In the genomic region with DNA sequence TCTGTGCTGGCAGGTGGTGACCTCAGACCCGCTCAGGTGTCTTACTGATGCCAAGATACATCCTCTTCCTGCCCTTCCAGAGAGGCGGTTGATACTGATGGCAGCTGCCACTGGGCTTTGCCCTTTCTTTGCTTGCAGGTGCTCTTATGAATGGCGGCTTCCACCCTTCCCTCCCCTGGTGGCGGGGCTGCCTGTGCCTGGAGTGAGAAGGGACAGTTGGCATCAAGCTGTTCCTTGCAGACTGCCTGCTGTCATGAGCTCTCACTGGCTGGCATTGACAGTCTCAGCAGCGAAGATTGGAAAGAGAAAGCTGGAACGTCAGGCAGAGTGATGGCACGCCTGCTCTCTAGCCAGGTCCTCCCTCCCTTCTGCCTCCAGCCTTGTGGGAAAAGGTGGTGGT, we compare ENCODE assay signal across 8 mouse cellular contexts.
DNase-seq lines count a peak whose midpoint lies in the region; ATAC-seq and TF ChIP-seq lines count a peak whose summit lies in the region.
"Had no signal": no experiment of that assay in that cellular context is flagged by ENCODE, and none has a peak within 500 bp of the region (broad histone marks: within the 10 kb centered on the region; RNA-seq: fewer than 3 reads in every experiment).

No protein-coding gene starts in this region.

- no peaks in the 10 kb centered on the region for H3K9me3 ChIP-seq in lung, embryonic 16.5 days (ENCODE audit: control insufficient read depth, low read length)

- no peaks in the 10 kb centered on the region for H3K36me3 ChIP-seq in lung, embryonic 16.5 days (ENCODE audit: control insufficient read depth, insufficient read depth, low read length)

- H3K4me2 ChIP-seq in lung, embryonic 16.5 days (ENCODE audit: low read depth, low read length) = peak overlapping the region; percentile 45

- TF ChIP-seq CTCF in cortical plate, adult 2 months (IDR thresholded peaks at IDR 0.05; ENCODE audit: extremely low read depth, insufficient read depth, low read length) = no peak

- DNase-seq in lung, postnatal 14 days = no peak
- DNase-seq in layer of hippocampus, postnatal 14 days (ENCODE audit: low spot score in 2 of 2) = peak; percentile 72 to 87
- DNase-seq in thymus, adult 18-20 months = peak; percentile 35 to 50
- no peak for DNase-seq in spleen, postnatal 14 days (ENCODE audit: low spot score in 2 of 2)
- no peak for DNase-seq in adrenal gland, postnatal 14 days

- peak overlapping the region; percentile 40; the same call in 1 of the 2 replicates for H3K9ac ChIP-seq in lung, embryonic 16.5 days (ENCODE audit: low read length)

- no peak overlapping the region for H3K4me3 ChIP-seq in lung, embryonic 16.5 days (ENCODE audit: low read length)
- H3K4me3 ChIP-seq in cortical plate, adult 2 months (ENCODE audit: insufficient read depth, low read length) = no peak overlapping the region

- peak overlapping the region; percentile 87 for H3K27ac ChIP-seq in lung, embryonic 16.5 days (ENCODE audit: low read length)
- H3K27ac ChIP-seq in cortical plate, adult 2 months (ENCODE audit: insufficient read depth, low read length) = no peak overlapping the region

- TF ChIP-seq POLR2A in cortical plate, adult 2 months (IDR thresholded peaks at IDR 0.05; ENCODE audit: extremely low read depth, insufficient read depth, low read length) = 0 out of 2 replicates have a peak, but pooled peaks have one; percentile 21

- H3K27me3 ChIP-seq in lung, embryonic 16.5 days (ENCODE audit: control insufficient read depth, insufficient read depth, low read depth, low read length) = no peaks in the 10 kb centered on the region
- H3K27me3 ChIP-seq: Patski had no signal

- peaks cover 29% of the 10 kb centered on the region for H3K4me1 ChIP-seq in lung, embryonic 16.5 days (replicated peaks; ENCODE audit: control insufficient read depth, insufficient read depth, low read length)
- peaks cover 18% of the 10 kb centered on the region; the same call in 1 of the 2 replicates for H3K4me1 ChIP-seq in cortical plate, adult 2 months (ENCODE audit: control insufficient read depth, insufficient read depth, low read length)

- 49% methylated on average over 7 of the region's 7 CpGs for WGBS in lung, embryonic 16.5 days

- ATAC-seq in lung, embryonic 16.5 days (ENCODE audit: low read depth) = peak; percentile 0; the same call in 1 of the 2 replicates
- ATAC-seq: Patski had no signal

Comparison
In these comparisons a context has a peak if more than half of its experiments do, and no peak if none do; other contexts are left out.
1. DNase-seq: peak in layer of hippocampus, postnatal 14 days (2 of 2) and thymus, adult 18-20 months (2 of 2); none in lung, postnatal 14 days (single experiment), spleen, postnatal 14 days (0 of 2) and adrenal gland, postnatal 14 days (single experiment).